Mouse (Mus musculus) layer of hippocampus, postnatal 10 days (tissue): ENCODE results near the gene Rora. TPM values are rescaled to one million over a fixed set of nuclear protein-coding genes. Genes with fewer than 3 reads are reported as not detected.
A peak's percentile ranks its signal among the peaks of the same experiment; 100 is the strongest.

Experiments used
- DNase-seq, 2 experiments: peaks; one replicate each; pipeline ENCODE4 v3.0.0; 2021; ENCODE audit warnings: low spot score in 2 of 2
- total RNA-seq, 2 experiments: library from RNA; stranded (reverse); gene quantifications; 2 replicates each; pipeline ENCODE4 v1.2.3; 2021

Rora gene
- total RNA-seq, 2 experiments from 2014 or later, result 22.9 to 23.2 TPM

GRCm38 (mm10) chr9:69376982-69377653, 723.5 kb downstream of the Rora start:
- no peak for DNase-seq

- DNase-seq, result no peak
Measured at GRCm38 (mm10) chr9:69377654-69378045, 724.1 kb downstream of the Rora start.

- DNase-seq, result no peak
Measured at GRCm38 (mm10) chr9:69380546-69380945, 727.0 kb downstream of the Rora start.

- no peak for DNase-seq
Measured at GRCm38 (mm10) chr9:69381741-69382140, 728.2 kb downstream of the Rora start.

- DNase-seq, result no peak
Measured at GRCm38 (mm10) chr9:69384475-69384874, 730.9 kb downstream of the Rora start.

- no peak for DNase-seq
Measured at GRCm38 (mm10) chr9:69384905-69385304, 731.3 kb downstream of the Rora start.

GRCm38 (mm10) chr9:69387296-69387695, 733.7 kb downstream of the Rora start:
- no peak for DNase-seq

GRCm38 (mm10) chr9:69390631-69391030, 737.0 kb downstream of the Rora start:
- DNase-seq, result no peak

- no peak for DNase-seq
Measured at GRCm38 (mm10) chr9:69394234-69394633, 740.6 kb downstream of the Rora start.

- DNase-seq, result no peak
Measured at GRCm38 (mm10) chr9:69397432-69397759, 743.8 kb downstream of the Rora start.

GRCm38 (mm10) chr9:69397760-69398452, 744.3 kb downstream of the Rora start, which contains the start of gene Ice2:
TSS of gene Ice2 (plus strand) at chr9:69397906.
- peak; percentile 69 to 83 for DNase-seq

GRCm38 (mm10) chr9:69398453-69398850, 744.9 kb downstream of the Rora start:
- DNase-seq, result no peak

- DNase-seq, result no peak
Measured at GRCm38 (mm10) chr9:69404671-69405070, 751.1 kb downstream of the Rora start.

- DNase-seq, result no peak
Measured at GRCm38 (mm10) chr9:69419476-69419875, 765.9 kb downstream of the Rora start.

- no peak for DNase-seq
Measured at GRCm38 (mm10) chr9:69430531-69430930, 776.9 kb downstream of the Rora start.

- no peak for DNase-seq
Measured at GRCm38 (mm10) chr9:69431863-69432555, 778.4 kb downstream of the Rora start.

- no peak for DNase-seq
Measured at GRCm38 (mm10) chr9:69435194-69435593, 781.6 kb downstream of the Rora start.

GRCm38 (mm10) chr9:69435662-69436061, 782.1 kb downstream of the Rora start:
- no peak for DNase-seq
